Mouse (Mus musculus): Measurements from ENCODE around the gene Gm37240. TPM values are rescaled to one million over a fixed set of nuclear protein-coding genes. Genes with fewer than 3 reads are reported as not detected.

The Gm37240 gene
- polyA plus RNA-seq, 1 experiment, result not detected

DNA sequence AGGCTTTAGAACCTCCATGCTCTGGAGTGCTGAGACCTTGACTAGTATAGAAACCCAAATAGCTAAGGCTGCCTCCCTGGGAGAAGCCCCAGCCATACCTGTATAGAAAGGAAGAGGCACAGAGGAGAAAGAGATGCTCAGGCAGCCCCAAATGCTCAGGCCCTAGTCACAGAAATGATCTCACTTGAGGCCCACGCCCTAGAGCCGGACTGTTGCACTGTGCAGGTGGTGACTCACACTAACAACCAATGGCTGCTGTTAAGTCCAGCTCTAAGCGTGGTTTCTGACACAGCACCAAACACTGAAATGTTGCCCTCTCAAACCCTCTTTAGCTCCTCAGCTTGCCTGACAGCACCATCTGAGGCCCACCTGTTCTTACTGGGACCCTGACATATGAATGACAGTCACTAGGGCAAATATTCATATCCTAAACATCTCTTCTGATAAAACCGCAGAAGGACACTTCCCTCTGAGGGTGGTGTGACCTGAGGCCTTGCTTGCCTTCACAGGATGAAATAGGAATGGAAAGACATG, 171.5 kb downstream of the Gm37240 start:
- no peaks in the 10 kb centered on the region for H3K4me1 ChIP-seq (ENCODE audit: control insufficient read depth, insufficient read depth, insufficient read length, low read length)
- H3K27ac ChIP-seq (replicated peaks; ENCODE audit: low read depth, low read length), result no peak overlapping the region
- no peak overlapping the region for H3K4me3 ChIP-seq (ENCODE audit: insufficient read depth, low read depth, low read length)

DNA sequence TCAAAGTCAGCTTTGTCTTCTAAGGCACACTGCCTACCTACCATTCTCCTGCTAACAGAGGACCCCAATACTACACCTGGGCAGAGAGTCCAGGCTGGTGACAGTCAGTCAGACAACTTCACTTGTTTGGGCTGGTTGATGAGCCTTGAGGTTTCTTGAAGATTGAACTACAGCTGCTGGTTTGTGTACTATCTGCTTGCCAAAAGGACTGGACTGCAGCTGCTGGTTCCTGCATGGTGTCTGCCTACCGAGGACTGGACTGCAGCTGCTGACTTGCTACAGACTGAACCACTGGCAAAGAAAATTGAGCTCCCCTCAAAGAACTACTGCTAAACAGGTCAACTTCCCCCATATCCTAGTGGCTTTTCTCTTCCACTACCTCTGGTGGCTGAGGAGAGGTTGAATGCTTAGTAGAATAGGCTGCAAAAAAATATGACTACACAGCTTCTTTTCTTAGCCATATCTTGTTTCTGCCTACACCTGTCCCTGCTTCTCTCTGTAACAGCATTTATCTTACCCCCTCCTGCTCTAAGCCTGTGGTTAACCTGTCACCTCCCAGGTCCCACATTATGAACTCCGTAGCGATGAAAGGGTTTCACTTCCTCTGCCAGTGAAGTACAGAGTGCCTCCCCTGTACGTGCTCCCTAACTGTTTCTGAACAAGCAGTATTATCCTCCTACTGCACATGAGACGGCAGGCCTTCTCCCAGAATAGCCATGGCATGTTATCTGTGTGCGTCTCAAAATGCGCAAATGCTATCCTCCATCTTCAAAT, 173.2 kb downstream of the Gm37240 start:
- no peak overlapping the region for H3K4me3 ChIP-seq (ENCODE audit: insufficient read depth, low read depth, low read length)
- no peak overlapping the region for H3K27ac ChIP-seq (replicated peaks; ENCODE audit: low read depth, low read length)
- H3K4me1 ChIP-seq (ENCODE audit: control insufficient read depth, insufficient read depth, insufficient read length, low read length), result no peaks in the 10 kb centered on the region

DNA sequence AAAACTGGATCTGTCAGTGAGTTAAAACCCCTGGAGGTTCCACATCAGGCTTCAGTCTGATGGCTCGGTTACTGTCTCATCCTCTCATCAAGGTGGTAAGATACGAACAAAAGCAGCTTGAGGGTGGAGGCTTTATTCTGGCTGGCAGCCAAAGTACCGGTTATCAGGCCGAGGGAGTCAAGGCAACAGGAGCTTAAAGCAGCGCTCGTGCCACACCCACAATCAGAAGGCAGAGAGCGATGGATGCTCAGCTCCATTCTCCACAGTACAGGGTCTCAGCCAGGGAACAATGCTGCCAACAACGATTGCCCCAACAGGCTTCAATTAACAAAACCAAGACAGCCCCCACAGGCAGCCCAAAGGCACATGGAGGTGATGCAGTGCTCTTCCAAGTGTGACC, 176.6 kb downstream of the Gm37240 start:
- no peaks in the 10 kb centered on the region for H3K4me1 ChIP-seq (ENCODE audit: control insufficient read depth, insufficient read depth, insufficient read length, low read length)

DNA sequence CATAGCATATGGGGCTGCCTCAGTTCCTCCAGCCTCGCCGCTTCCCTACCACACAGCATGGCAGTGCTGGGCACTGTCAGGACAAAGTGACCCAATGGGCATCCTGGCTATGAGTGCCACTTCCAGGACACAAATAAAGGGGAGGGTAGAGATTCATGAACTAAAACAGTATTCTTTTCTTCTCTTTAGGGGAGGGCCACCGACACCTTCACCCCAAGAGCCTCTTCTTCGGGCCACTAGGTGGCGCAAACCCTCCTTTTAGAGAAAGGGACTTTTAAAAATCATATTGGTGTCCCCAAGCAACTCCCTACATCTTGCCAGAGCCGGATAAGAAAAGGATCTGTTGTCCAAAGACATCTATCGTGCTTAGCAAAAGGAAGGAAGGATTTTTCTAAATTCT, 179.9 kb downstream of the Gm37240 start:
- Histone ChIP-seq H3K4me3 (ENCODE audit: insufficient read depth, low read depth, low read length) (no peak overlapping the region), H3K4me1 (ENCODE audit: control insufficient read depth, insufficient read depth, insufficient read length, low read length) (no peaks in the 10 kb centered on the region), H3K27ac (replicated peaks; ENCODE audit: low read depth, low read length) (no peak overlapping the region)

More for the DNA sequence above, 176.6 kb downstream of the Gm37240 start:
- no peak overlapping the region for H3K4me3 ChIP-seq (ENCODE audit: insufficient read depth, low read depth, low read length)
- H3K27ac ChIP-seq (replicated peaks; ENCODE audit: low read depth, low read length), result no peak overlapping the region

DNA sequence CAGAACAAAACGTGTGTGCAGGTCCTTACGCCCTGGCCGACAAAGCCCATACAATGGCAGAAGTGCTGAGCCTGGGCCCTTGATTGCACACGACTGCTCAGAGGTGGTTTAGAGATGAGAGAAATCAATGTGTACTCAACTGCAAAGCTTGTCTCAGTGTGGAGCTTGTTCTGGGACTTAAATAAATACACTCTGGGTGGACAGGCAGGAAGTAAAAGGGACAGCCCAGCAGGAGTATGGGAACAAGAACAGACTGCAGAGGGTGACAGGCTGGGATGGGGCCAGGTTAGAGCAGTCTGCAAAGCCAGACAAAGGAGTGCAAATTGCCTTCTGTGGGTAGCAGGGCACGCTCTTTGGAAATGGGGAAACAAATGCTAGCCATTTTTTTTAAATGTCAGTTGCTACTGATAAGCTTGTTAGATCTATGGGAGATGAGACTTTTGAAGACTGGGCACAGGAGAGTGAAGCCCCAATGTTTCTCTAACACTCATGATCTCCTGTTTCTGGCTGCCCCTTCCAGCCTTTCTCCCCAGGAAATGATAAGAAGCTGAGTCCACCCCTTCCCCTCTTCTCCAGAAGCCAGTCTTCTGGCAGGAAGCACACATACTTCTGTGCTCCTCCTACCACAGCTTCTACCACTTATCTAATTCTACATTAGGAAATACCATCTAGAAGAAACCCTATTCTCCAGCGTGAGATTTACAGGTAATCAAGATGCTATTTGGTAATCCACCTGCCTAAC, 184.0 kb downstream of the Gm37240 start:
- no peak overlapping the region for H3K4me3 ChIP-seq (ENCODE audit: insufficient read depth, low read depth, low read length)
- no peak overlapping the region for H3K27ac ChIP-seq (replicated peaks; ENCODE audit: low read depth, low read length)
- no peaks in the 10 kb centered on the region for H3K4me1 ChIP-seq (ENCODE audit: control insufficient read depth, insufficient read depth, insufficient read length, low read length)

DNA sequence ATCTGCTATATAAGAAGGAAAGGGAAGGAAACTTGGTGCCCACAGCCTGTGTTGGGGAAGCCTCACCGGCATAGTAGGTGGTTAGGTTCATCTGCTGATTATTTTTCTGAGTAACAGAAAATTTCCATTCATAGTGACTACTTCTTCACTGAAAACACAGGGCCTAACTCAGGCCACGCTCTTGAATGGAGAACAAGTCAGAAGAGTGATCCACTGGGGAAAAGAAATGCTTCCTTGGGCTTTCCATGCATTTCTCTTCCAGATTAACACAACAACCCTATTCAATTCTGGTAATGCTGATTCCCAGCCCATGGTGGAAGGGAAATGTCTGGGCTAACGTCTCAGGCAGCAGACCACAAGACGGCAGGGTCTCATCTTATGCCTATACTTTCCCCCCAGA, 188.8 kb downstream of the Gm37240 start:
- Histone ChIP-seq H3K4me3 (ENCODE audit: insufficient read depth, low read depth, low read length) (no peak overlapping the region), H3K27ac (replicated peaks; ENCODE audit: low read depth, low read length) (no peak overlapping the region), H3K4me1 (ENCODE audit: control insufficient read depth, insufficient read depth, insufficient read length, low read length) (no peaks in the 10 kb centered on the region)

DNA sequence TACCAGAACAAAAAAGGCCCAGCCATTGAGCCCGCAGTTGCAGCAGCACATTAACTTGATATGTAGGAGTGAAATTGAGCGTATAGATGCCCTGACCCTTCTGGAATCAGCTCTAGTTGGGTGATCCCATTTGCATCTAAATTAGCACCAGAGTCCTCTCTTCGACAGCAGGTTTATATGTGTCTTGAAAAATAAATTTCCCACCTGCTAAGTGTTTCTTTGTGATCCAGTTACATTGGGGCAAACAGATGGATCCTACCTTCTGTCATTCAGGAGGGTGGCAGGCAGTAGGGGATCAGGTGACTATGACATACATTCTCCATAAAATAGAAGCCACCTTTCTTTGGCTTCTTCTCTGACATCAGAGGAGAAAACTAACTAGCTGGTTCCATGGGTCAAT, 192.3 kb downstream of the Gm37240 start:
- H3K4me1 ChIP-seq (ENCODE audit: control insufficient read depth, insufficient read depth, insufficient read length, low read length), result no peaks in the 10 kb centered on the region
- no peak overlapping the region for H3K27ac ChIP-seq (replicated peaks; ENCODE audit: low read depth, low read length)
- H3K4me3 ChIP-seq (ENCODE audit: insufficient read depth, low read depth, low read length), result no peak overlapping the region

DNA sequence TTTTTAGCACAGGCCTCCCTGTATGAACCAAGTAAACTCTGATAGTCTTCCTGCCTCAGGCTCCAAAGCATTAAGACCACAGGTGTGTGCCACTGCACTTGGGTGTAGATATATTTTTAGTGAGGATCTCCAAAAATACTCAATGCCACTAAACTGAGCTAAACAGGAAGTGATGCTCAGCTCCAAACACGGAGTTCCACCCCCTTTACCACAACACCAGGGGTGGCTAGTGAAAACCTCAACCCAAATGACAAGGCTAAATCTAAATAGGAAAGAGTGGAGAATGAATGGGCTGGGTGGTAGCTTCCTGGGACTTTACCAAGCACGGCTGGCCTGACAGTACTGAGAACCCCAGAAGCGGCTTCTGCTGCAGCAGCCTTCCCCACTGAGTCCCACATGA, 194.3 kb downstream of the Gm37240 start:
- Histone ChIP-seq H3K27ac (replicated peaks; ENCODE audit: low read depth, low read length) (no peak overlapping the region), H3K4me3 (ENCODE audit: insufficient read depth, low read depth, low read length) (no peak overlapping the region)

DNA sequence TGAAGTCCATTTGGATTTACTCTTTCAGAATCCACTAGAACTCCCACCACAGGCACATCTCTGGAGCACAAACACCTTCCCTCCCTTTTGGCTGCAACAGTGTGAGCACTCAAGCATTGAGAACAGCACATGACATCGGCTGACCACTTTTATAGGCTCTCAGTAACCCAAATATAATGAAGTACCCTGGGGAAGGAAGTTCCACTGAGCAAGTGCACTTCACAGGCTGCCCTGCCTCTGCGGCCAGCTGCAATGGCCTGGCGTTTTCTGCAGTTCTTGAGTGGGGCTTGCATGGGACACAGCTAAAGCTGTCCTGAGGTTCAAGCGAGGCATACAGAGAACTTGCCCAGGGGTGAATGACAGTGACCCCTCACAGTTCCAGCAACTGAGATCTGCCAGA, 196.2 kb downstream of the Gm37240 start:
- Histone ChIP-seq H3K4me1 (ENCODE audit: control insufficient read depth, insufficient read depth, insufficient read length, low read length) (no peaks in the 10 kb centered on the region), H3K27ac (replicated peaks; ENCODE audit: low read depth, low read length) (no peak overlapping the region), H3K4me3 (ENCODE audit: insufficient read depth, low read depth, low read length) (no peak overlapping the region)

More for the DNA sequence above, 194.3 kb downstream of the Gm37240 start:
- no peaks in the 10 kb centered on the region for H3K4me1 ChIP-seq (ENCODE audit: control insufficient read depth, insufficient read depth, insufficient read length, low read length)

DNA sequence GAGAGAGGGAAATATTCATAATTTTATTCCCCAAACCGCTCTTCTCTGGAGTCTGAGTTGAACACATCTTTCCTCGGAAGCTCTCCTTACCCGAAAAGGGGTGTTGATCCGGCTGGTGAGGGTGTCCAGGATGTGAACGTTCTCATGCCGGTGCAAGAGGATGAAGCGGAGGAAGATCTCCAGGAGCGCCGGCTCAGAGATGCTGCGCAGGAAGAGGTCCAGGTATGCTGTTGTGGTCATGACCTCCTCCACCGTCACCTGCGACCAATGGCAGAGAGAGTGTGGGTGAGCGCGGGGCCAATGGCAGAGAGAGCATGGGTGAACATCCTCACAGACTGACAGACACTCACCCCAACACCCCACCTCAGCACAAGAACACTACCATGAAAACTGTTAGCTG, 199.0 kb downstream of the Gm37240 start:
- no peaks in the 10 kb centered on the region for H3K4me1 ChIP-seq (ENCODE audit: control insufficient read depth, insufficient read depth, insufficient read length, low read length)
- H3K27ac ChIP-seq (replicated peaks; ENCODE audit: low read depth, low read length), result no peak overlapping the region
- H3K4me3 ChIP-seq (ENCODE audit: insufficient read depth, low read depth, low read length), result no peak overlapping the region

DNA sequence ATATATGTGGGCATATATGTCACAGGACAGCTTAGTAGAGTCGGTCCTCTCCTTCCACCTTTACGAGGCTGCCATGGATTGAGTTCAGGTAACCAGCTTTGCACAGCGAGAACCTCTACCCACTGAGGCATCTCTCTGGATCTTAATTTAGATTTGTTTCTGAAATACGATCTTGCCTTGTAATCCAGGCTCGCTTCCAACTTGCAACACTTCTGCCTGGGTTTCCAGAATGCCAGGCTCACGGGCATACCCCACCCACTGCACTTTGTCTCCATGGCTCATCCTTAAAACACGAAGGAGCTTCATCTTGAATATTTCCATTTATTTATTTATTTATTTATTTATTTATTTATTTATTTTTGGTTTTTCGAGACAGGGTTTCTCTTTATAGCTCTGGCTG, 202.0 kb downstream of the Gm37240 start:
- H3K27ac ChIP-seq (replicated peaks; ENCODE audit: low read depth, low read length), result no peak overlapping the region

DNA sequence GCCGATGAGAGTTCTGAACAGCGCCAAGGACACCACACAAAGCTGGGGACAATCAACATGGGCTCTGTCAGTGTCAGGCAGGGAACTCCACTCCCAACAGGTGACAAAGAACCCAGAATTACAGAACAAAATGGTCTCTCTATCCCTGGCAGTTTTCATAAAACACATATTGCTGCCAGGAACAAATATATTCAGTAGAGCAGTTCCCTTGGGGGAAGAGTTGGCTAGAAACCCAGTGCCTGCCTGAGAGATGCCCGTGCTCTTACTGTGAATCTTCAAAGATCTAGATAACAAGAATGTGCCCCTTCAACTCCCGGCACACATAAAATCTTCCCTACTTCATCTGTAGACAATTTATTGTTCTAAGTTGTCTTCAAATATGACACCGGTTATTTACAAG, 203.7 kb downstream of the Gm37240 start:
- Histone ChIP-seq H3K27ac (replicated peaks; ENCODE audit: low read depth, low read length) (no peak overlapping the region), H3K4me1 (ENCODE audit: control insufficient read depth, insufficient read depth, insufficient read length, low read length) (no peaks in the 10 kb centered on the region), H3K4me3 (ENCODE audit: insufficient read depth, low read depth, low read length) (no peak overlapping the region)

More for the DNA sequence above, 202.0 kb downstream of the Gm37240 start:
- Histone ChIP-seq H3K4me3 (ENCODE audit: insufficient read depth, low read depth, low read length) (no peak overlapping the region), H3K4me1 (ENCODE audit: control insufficient read depth, insufficient read depth, insufficient read length, low read length) (no peaks in the 10 kb centered on the region)

DNA sequence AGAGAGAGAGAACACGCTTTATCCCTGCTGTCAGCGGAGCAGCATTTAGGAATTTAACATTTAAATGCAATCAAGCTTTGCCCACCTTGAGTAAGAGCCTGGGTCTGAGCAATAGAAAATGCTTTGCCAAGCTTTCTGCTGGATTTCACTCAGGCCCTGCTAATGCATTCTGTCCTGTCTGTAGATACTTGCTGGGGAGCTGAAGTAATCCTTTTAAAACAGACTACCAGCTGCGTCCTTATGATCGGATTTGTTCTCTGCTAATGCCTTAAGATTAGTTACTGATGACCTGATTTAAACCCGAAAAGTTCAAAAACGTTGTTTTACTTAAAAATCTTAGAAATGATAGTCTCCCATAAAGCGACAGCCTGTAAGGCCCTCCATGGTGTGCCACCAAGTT, 206.2 kb downstream of the Gm37240 start:
- H3K4me1 ChIP-seq (ENCODE audit: control insufficient read depth, insufficient read depth, insufficient read length, low read length), result no peaks in the 10 kb centered on the region

DNA sequence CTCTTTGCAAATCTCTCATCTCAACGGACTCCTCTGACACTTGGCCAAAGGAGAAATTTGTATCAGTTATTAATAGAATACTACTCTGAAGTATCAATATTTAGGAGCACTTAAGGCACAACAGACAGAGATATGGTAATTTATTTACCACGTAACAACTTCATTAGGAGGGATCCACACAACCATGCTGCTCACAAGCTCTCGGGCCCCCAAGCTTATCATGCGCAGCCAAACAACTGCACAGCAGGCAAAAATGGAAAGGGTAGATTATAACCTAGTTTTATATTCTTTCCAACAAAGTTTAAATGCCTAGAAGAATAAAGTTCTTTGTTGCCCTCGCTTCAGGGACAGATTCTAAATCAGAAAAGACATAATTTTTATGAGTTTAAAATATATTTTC, 207.4 kb downstream of the Gm37240 start:
- H3K27ac ChIP-seq (replicated peaks; ENCODE audit: low read depth, low read length), result no peak overlapping the region
- H3K4me1 ChIP-seq (ENCODE audit: control insufficient read depth, insufficient read depth, insufficient read length, low read length), result no peaks in the 10 kb centered on the region
- H3K4me3 ChIP-seq (ENCODE audit: insufficient read depth, low read depth, low read length), result no peak overlapping the region

More for the DNA sequence above, 206.2 kb downstream of the Gm37240 start:
- Histone ChIP-seq H3K4me3 (ENCODE audit: insufficient read depth, low read depth, low read length) (no peak overlapping the region), H3K27ac (replicated peaks; ENCODE audit: low read depth, low read length) (no peak overlapping the region)

DNA sequence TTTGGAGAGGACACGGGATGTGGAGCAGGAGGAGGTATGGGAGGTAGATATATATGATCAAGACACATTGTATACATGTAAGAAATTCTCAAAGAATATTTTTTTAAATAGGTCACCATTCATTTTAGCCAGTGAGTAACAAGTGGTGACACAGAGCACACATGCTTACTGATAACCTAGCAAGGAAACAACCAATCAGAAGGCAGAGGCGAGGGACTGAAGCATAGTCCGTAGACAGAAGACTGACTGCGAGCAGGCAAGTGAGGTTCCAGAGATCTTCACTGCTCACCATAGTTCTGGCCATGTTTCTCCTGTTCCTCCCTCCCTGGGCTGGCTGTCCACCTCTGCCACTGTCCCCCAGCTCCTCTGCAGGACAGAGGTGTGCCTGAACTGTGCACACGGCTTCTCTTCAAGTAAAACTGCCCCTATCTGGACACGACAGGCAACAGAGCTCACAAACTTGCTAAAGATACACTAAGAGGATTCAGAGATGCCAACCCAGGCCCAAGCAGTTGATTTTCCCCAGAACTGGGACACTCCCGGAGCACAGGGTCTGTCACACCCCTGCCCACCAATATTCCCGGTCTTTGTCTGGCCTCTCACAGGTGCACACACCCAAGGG, 207.9 kb downstream of the Gm37240 start:
- H3K27ac ChIP-seq (replicated peaks; ENCODE audit: low read depth, low read length), result no peak overlapping the region
- H3K4me3 ChIP-seq (ENCODE audit: insufficient read depth, low read depth, low read length), result no peak overlapping the region
- no peaks in the 10 kb centered on the region for H3K4me1 ChIP-seq (ENCODE audit: control insufficient read depth, insufficient read depth, insufficient read length, low read length)
